Mouse (Mus musculus): ENCODE measurements at regions not wholly inside any gene's neighbourhood (a gene's known extent, or its start where the extent isn't known, plus 50 kb on each side); places are given as distances from the start of the nearest gene placed in this dataset.
A peak's percentile ranks its signal among the peaks of the same experiment; 100 is the strongest.
"Not testable (repeated sequence)": the region's sequence is repeated elsewhere in the genome, so short reads cannot be mapped to it uniquely, and the experiment has no call there.

- no CpG with 5 or more reads among the region's 12 CpGs for WGBS
- not testable (repeated sequence) for DNase-seq (ENCODE audit: low spot score); H3K9ac ChIP-seq (replicated peaks; ENCODE audit: low read length, poor library complexity, severe bottlenecking); H3K27ac ChIP-seq (ENCODE audit: low read depth, low read length); H3K4me1 ChIP-seq (ENCODE audit: insufficient read depth, low read length); H3K9me3 ChIP-seq (ENCODE audit: low read length); H3K4me2 ChIP-seq (ENCODE audit: low read depth, low read length, poor library complexity, severe bottlenecking); H3K4me3 ChIP-seq (ENCODE audit: low read depth, low read length); H3K27me3 ChIP-seq (ENCODE audit: insufficient read depth, low read length); H3K36me3 ChIP-seq (ENCODE audit: insufficient read depth, low read length)
- ATAC-seq (ENCODE audit: low FRiP score) = peak; percentile 62
These were observed 495.2 kb upstream of the Olfr1507 start for GRCm38 (mm10) chr14:52990569-52991327.

GRCm38 (mm10) chr14:52989940-52990339 lies 494.4 kb upstream of the Olfr1507 start:
- 83% methylated on average over 1 of the region's 1 CpGs for WGBS
- not testable (repeated sequence) for H3K4me2 ChIP-seq (ENCODE audit: low read depth, low read length, poor library complexity, severe bottlenecking); DNase-seq (ENCODE audit: low spot score); ATAC-seq (ENCODE audit: low FRiP score); H3K9ac ChIP-seq (replicated peaks; ENCODE audit: low read length, poor library complexity, severe bottlenecking); H3K27me3 ChIP-seq (ENCODE audit: insufficient read depth, low read length); H3K9me3 ChIP-seq (ENCODE audit: low read length); H3K4me3 ChIP-seq (ENCODE audit: low read depth, low read length); H3K27ac ChIP-seq (ENCODE audit: low read depth, low read length); H3K36me3 ChIP-seq (ENCODE audit: insufficient read depth, low read length); H3K4me1 ChIP-seq (ENCODE audit: insufficient read depth, low read length)

GRCm38 (mm10) chr14:52988563-52988962 lies 493.0 kb upstream of the Olfr1507 start:
- H3K27me3 ChIP-seq (ENCODE audit: insufficient read depth, low read length); H3K9ac ChIP-seq (replicated peaks; ENCODE audit: low read length, poor library complexity, severe bottlenecking); DNase-seq (ENCODE audit: low spot score); H3K27ac ChIP-seq (ENCODE audit: low read depth, low read length); H3K4me3 ChIP-seq (ENCODE audit: low read depth, low read length); H3K9me3 ChIP-seq (ENCODE audit: low read length); H3K4me2 ChIP-seq (ENCODE audit: low read depth, low read length, poor library complexity, severe bottlenecking); ATAC-seq (ENCODE audit: low FRiP score); H3K4me1 ChIP-seq (ENCODE audit: insufficient read depth, low read length); H3K36me3 ChIP-seq (ENCODE audit: insufficient read depth, low read length): not testable (repeated sequence)
- WGBS = no CpG with 5 or more reads among the region's 6 CpGs

- H3K4me2 ChIP-seq (ENCODE audit: low read depth, low read length, poor library complexity, severe bottlenecking); DNase-seq (ENCODE audit: low spot score); H3K4me1 ChIP-seq (ENCODE audit: insufficient read depth, low read length); H3K27me3 ChIP-seq (ENCODE audit: insufficient read depth, low read length); H3K27ac ChIP-seq (ENCODE audit: low read depth, low read length); H3K4me3 ChIP-seq (ENCODE audit: low read depth, low read length); H3K36me3 ChIP-seq (ENCODE audit: insufficient read depth, low read length); H3K9ac ChIP-seq (replicated peaks; ENCODE audit: low read length, poor library complexity, severe bottlenecking); H3K9me3 ChIP-seq (ENCODE audit: low read length): not testable (repeated sequence)
- ATAC-seq (ENCODE audit: low FRiP score) = peak; percentile 89
- no CpG with 5 or more reads among the region's 12 CpGs for WGBS
These were observed 476.9 kb upstream of the Olfr1507 start for GRCm38 (mm10) chr14:52972207-52973003.

- not testable (repeated sequence) for H3K27me3 ChIP-seq (ENCODE audit: insufficient read depth, low read length); H3K9ac ChIP-seq (replicated peaks; ENCODE audit: low read length, poor library complexity, severe bottlenecking); H3K4me3 ChIP-seq (ENCODE audit: low read depth, low read length); H3K4me1 ChIP-seq (ENCODE audit: insufficient read depth, low read length); H3K27ac ChIP-seq (ENCODE audit: low read depth, low read length); ATAC-seq (ENCODE audit: low FRiP score); H3K9me3 ChIP-seq (ENCODE audit: low read length); H3K4me2 ChIP-seq (ENCODE audit: low read depth, low read length, poor library complexity, severe bottlenecking); DNase-seq (ENCODE audit: low spot score); H3K36me3 ChIP-seq (ENCODE audit: insufficient read depth, low read length)
- 97% methylated on average over 3 of the region's 4 CpGs for WGBS
These were observed 466.6 kb upstream of the Olfr1507 start for GRCm38 (mm10) chr14:52962110-52962509.

- not testable (repeated sequence) for H3K9ac ChIP-seq (replicated peaks; ENCODE audit: low read length, poor library complexity, severe bottlenecking); H3K4me3 ChIP-seq (ENCODE audit: low read depth, low read length); ATAC-seq (ENCODE audit: low FRiP score); H3K4me2 ChIP-seq (ENCODE audit: low read depth, low read length, poor library complexity, severe bottlenecking); DNase-seq (ENCODE audit: low spot score); H3K27ac ChIP-seq (ENCODE audit: low read depth, low read length); H3K4me1 ChIP-seq (ENCODE audit: insufficient read depth, low read length); H3K36me3 ChIP-seq (ENCODE audit: insufficient read depth, low read length); H3K27me3 ChIP-seq (ENCODE audit: insufficient read depth, low read length); H3K9me3 ChIP-seq (ENCODE audit: low read length)
- 80% methylated on average over 1 of the region's 2 CpGs for WGBS
These were observed 461.0 kb upstream of the Olfr1507 start for GRCm38 (mm10) chr14:52956515-52956914.

- not testable (repeated sequence) for H3K27me3 ChIP-seq (ENCODE audit: insufficient read depth, low read length); H3K4me2 ChIP-seq (ENCODE audit: low read depth, low read length, poor library complexity, severe bottlenecking); H3K36me3 ChIP-seq (ENCODE audit: insufficient read depth, low read length); H3K27ac ChIP-seq (ENCODE audit: low read depth, low read length); H3K9ac ChIP-seq (replicated peaks; ENCODE audit: low read length, poor library complexity, severe bottlenecking); DNase-seq (ENCODE audit: low spot score); H3K4me1 ChIP-seq (ENCODE audit: insufficient read depth, low read length); H3K9me3 ChIP-seq (ENCODE audit: low read length); H3K4me3 ChIP-seq (ENCODE audit: low read depth, low read length); ATAC-seq (ENCODE audit: low FRiP score)
- WGBS = no CpG with 5 or more reads among the region's 3 CpGs
These were observed 449.4 kb upstream of the Olfr1507 start for GRCm38 (mm10) chr14:52944925-52945324.

- H3K4me3 ChIP-seq (ENCODE audit: low read depth, low read length); H3K9me3 ChIP-seq (ENCODE audit: low read length); H3K4me2 ChIP-seq (ENCODE audit: low read depth, low read length, poor library complexity, severe bottlenecking); H3K4me1 ChIP-seq (ENCODE audit: insufficient read depth, low read length); H3K36me3 ChIP-seq (ENCODE audit: insufficient read depth, low read length); H3K27me3 ChIP-seq (ENCODE audit: insufficient read depth, low read length); ATAC-seq (ENCODE audit: low FRiP score); DNase-seq (ENCODE audit: low spot score); H3K27ac ChIP-seq (ENCODE audit: low read depth, low read length); H3K9ac ChIP-seq (replicated peaks; ENCODE audit: low read length, poor library complexity, severe bottlenecking): not testable (repeated sequence)
These were observed 446.9 kb upstream of the Olfr1507 start for GRCm38 (mm10) chr14:52942438-52942837.

GRCm38 (mm10) chr14:52941747-52942146 lies 446.2 kb upstream of the Olfr1507 start:
- no CpG with 5 or more reads among the region's 1 CpGs for WGBS
- not testable (repeated sequence) for H3K27ac ChIP-seq (ENCODE audit: low read depth, low read length); H3K36me3 ChIP-seq (ENCODE audit: insufficient read depth, low read length); H3K9ac ChIP-seq (replicated peaks; ENCODE audit: low read length, poor library complexity, severe bottlenecking); H3K9me3 ChIP-seq (ENCODE audit: low read length); H3K27me3 ChIP-seq (ENCODE audit: insufficient read depth, low read length); H3K4me2 ChIP-seq (ENCODE audit: low read depth, low read length, poor library complexity, severe bottlenecking); ATAC-seq (ENCODE audit: low FRiP score); DNase-seq (ENCODE audit: low spot score); H3K4me1 ChIP-seq (ENCODE audit: insufficient read depth, low read length); H3K4me3 ChIP-seq (ENCODE audit: low read depth, low read length)

Measured in midbrain, postnatal 0 days (tissue).